Mouse (Mus musculus) ES-Bruce4 (cell line): ENCODE data around the gene Lck.

Experiments used
- CTCF ChIP-seq: IDR thresholded peaks from one replicate; pipeline ENCODE4 v1.8.1; 2011; ENCODE audit warnings: low read depth, low read length
- POLR2A ChIP-seq: IDR thresholded peaks from one replicate; pipeline ENCODE4 v1.8.1; 2011; ENCODE audit warnings: low read length; ENCODE audit not compliant: insufficient read depth

DNA sequence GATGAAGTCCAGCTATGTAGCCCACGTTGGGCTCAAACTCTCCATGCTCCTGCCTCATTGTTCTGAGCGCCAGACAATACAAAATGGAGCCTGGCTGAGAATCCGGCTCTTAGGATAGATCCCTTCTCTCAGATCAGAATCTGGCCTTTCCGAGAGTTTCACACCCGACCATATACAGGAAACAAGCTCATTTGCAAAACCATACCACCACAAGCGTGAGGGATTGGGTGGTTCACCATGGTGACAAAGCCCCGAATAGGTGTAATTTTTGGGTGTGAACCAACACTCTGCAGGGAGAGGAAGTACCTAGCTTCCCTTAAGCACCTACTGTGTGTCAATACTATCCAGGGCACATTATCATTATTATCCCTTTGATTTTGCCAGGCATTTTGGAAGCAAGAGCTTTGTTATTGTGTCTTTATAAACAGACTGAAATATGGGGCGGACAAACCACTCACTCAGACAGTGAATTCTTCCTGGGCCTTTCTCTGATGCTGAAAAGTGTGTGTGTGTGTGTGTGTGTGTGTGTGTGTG, 1.8 kb downstream of the Lck start:
- no peak for TF ChIP-seq POLR2A
- TF ChIP-seq CTCF, result no peak
